Mouse (Mus musculus): ENCODE results near the gene Olfr1025-ps1. TPM values are rescaled to one million over a fixed set of nuclear protein-coding genes. Genes with fewer than 3 reads are reported as not detected.

The Olfr1025-ps1 gene
- polyA plus RNA-seq, 1 experiment from 2014 or later, result not detected

Other genes with a start within 250 kb of the Olfr1025-ps1 start
- not detected in 2 replicates for gene Olfr1006, start 236.4 kb upstream of the Olfr1025-ps1 start, polyA plus RNA-seq (2014; fragmentation: Nextera tagmentation; extraction: Ambion mirVana)
- gene Olfr1008, start 225.8 kb upstream of the Olfr1025-ps1 start, polyA plus RNA-seq (2014; fragmentation: Nextera tagmentation; extraction: Ambion mirVana), result not detected in 2 replicates
- gene Olfr1009, start 199.8 kb upstream of the Olfr1025-ps1 start, polyA plus RNA-seq (2014; fragmentation: Nextera tagmentation; extraction: Ambion mirVana), result not detected in 2 replicates
- gene Olfr1012, start 152.4 kb upstream of the Olfr1025-ps1 start, polyA plus RNA-seq (2014; fragmentation: Nextera tagmentation; extraction: Ambion mirVana), result not detected in 2 replicates
- not detected in 2 replicates for gene Olfr1013, start 148.1 kb upstream of the Olfr1025-ps1 start, polyA plus RNA-seq (2014; fragmentation: Nextera tagmentation; extraction: Ambion mirVana)
- not detected in 2 replicates for gene Olfr1014, start 142.5 kb upstream of the Olfr1025-ps1 start, polyA plus RNA-seq (2014; fragmentation: Nextera tagmentation; extraction: Ambion mirVana)
- gene Olfr1015, start 133.2 kb upstream of the Olfr1025-ps1 start, polyA plus RNA-seq (2014; fragmentation: Nextera tagmentation; extraction: Ambion mirVana), result 0.14 TPM in 1 of 2 replicates, not detected in the other
- not detected in 2 replicates for gene Olfr1016, start 112.6 kb upstream of the Olfr1025-ps1 start, polyA plus RNA-seq (2014; fragmentation: Nextera tagmentation; extraction: Ambion mirVana)
- gene Olfr1018, start 96.7 kb upstream of the Olfr1025-ps1 start, polyA plus RNA-seq (2014; fragmentation: Nextera tagmentation; extraction: Ambion mirVana), result not detected in 2 replicates
- not detected in 2 replicates for gene Olfr1019, start 69.7 kb upstream of the Olfr1025-ps1 start, polyA plus RNA-seq (2014; fragmentation: Nextera tagmentation; extraction: Ambion mirVana)
- gene Olfr1020, start 68.2 kb upstream of the Olfr1025-ps1 start, polyA plus RNA-seq (2014; fragmentation: Nextera tagmentation; extraction: Ambion mirVana), result not detected in 2 replicates
- not detected in 2 replicates for gene Olfr1022, start 46.6 kb upstream of the Olfr1025-ps1 start, polyA plus RNA-seq (2014; fragmentation: Nextera tagmentation; extraction: Ambion mirVana)
- not detected in 2 replicates for gene Olfr1023, start 29.6 kb upstream of the Olfr1025-ps1 start, polyA plus RNA-seq (2014; fragmentation: Nextera tagmentation; extraction: Ambion mirVana)
- gene Olfr1024, start 10.1 kb upstream of the Olfr1025-ps1 start, polyA plus RNA-seq (2014; fragmentation: Nextera tagmentation; extraction: Ambion mirVana), result not detected in 2 replicates
- 0.18 and 0.22 TPM in 2 replicates for gene Olfr1026, start 6.4 kb downstream of the Olfr1025-ps1 start, polyA plus RNA-seq (2014; fragmentation: Nextera tagmentation; extraction: Ambion mirVana)
- gene Olfr1028, start 35.2 kb downstream of the Olfr1025-ps1 start, polyA plus RNA-seq (2014; fragmentation: Nextera tagmentation; extraction: Ambion mirVana), result not detected in 2 replicates
- gene Olfr1029, start 58.7 kb downstream of the Olfr1025-ps1 start, polyA plus RNA-seq (2014; fragmentation: Nextera tagmentation; extraction: Ambion mirVana), result not detected in 2 replicates
- not detected in 2 replicates for gene Olfr1030, start 64.1 kb downstream of the Olfr1025-ps1 start, polyA plus RNA-seq (2014; fragmentation: Nextera tagmentation; extraction: Ambion mirVana)
- not detected in 2 replicates for gene Olfr1031, start 75.1 kb downstream of the Olfr1025-ps1 start, polyA plus RNA-seq (2014; fragmentation: Nextera tagmentation; extraction: Ambion mirVana)
- not detected in 2 replicates for gene Olfr1032, start 90.3 kb downstream of the Olfr1025-ps1 start, polyA plus RNA-seq (2014; fragmentation: Nextera tagmentation; extraction: Ambion mirVana)
- 0.06 TPM in 1 of 2 replicates, not detected in the other for gene Olfr1033, start 105.4 kb downstream of the Olfr1025-ps1 start, polyA plus RNA-seq (2014; fragmentation: Nextera tagmentation; extraction: Ambion mirVana)
- 0.10 TPM in 1 of 2 replicates, not detected in the other for gene Olfr1034, start 130.7 kb downstream of the Olfr1025-ps1 start, polyA plus RNA-seq (2014; fragmentation: Nextera tagmentation; extraction: Ambion mirVana)
- gene Olfr1036, start 158.8 kb downstream of the Olfr1025-ps1 start, polyA plus RNA-seq (2014; fragmentation: Nextera tagmentation; extraction: Ambion mirVana), result not detected in 2 replicates
- not detected in 2 replicates for gene Olfr1037, start 172.2 kb downstream of the Olfr1025-ps1 start, polyA plus RNA-seq (2014; fragmentation: Nextera tagmentation; extraction: Ambion mirVana)
- gene Olfr1039, start 220.7 kb downstream of the Olfr1025-ps1 start, polyA plus RNA-seq (2014; fragmentation: Nextera tagmentation; extraction: Ambion mirVana), result not detected in 2 replicates
- not detected in 2 replicates for gene Olfr1040, start 231.5 kb downstream of the Olfr1025-ps1 start, polyA plus RNA-seq (2014; fragmentation: Nextera tagmentation; extraction: Ambion mirVana)
- not detected in 2 replicates for gene Olfr1042, start 246.6 kb downstream of the Olfr1025-ps1 start, polyA plus RNA-seq (2014; fragmentation: Nextera tagmentation; extraction: Ambion mirVana)

Data from embryonic facial prominence, embryonic 11.5 days (tissue).